Mouse (Mus musculus) forebrain, embryonic 14.5 days (tissue): ENCODE measurements around the gene Mical3. TPM values are rescaled to one million over a fixed set of nuclear protein-coding genes. Genes with fewer than 3 reads are reported as not detected.

ENCODE experiments used
- ATAC-seq: fragments of 200-750 bp; cut with Nextera tagmentation; 2 replicates; pipeline ENCODE4 v1.8.0; 2017; ENCODE audit warnings: mild to moderate bottlenecking, moderate library complexity
- DNase-seq: peaks from one replicate; pipeline ENCODE4 v3.0.0-alpha.2; 2015; ENCODE audit warnings: low spot score
- H3K27ac ChIP-seq: fragments of 300-500 bp; sonication (generic); 2 replicates; pipeline ENCODE4 v1.5.1; 2014; ENCODE audit warnings: low read depth, mild to moderate bottlenecking, control low read depth, low read length, moderate library complexity
- H3K27me3 ChIP-seq: fragments of 300-500 bp; sonication (generic); replicated peaks from 2 replicates; pipeline ENCODE4 v1.6.1; 2014; ENCODE audit warnings: low read length, control low read depth, mixed read lengths; ENCODE audit not compliant: control insufficient read depth, insufficient read depth
- H3K36me3 ChIP-seq: fragments of 300-500 bp; sonication (generic); 2 replicates; pipeline ENCODE4 v1.6.1; 2014; ENCODE audit warnings: low read length, control low read depth; ENCODE audit not compliant: control insufficient read depth, insufficient read depth
- H3K4me1 ChIP-seq: fragments of 300-500 bp; sonication (generic); 2 replicates; pipeline ENCODE4 v1.6.1; 2014; ENCODE audit warnings: antibody characterized with exemption, low read length, control low read depth; ENCODE audit not compliant: control insufficient read depth, insufficient read depth
- H3K4me2 ChIP-seq: fragments of 300-500 bp; sonication (generic); 2 replicates; pipeline ENCODE4 v1.6.1; 2014; ENCODE audit warnings: mild to moderate bottlenecking, control low read depth, low read length
- H3K4me3 ChIP-seq: fragments of 300-500 bp; sonication (generic); 2 replicates; pipeline ENCODE4 v1.5.1; 2014; ENCODE audit warnings: low read depth, low read length, control low read depth
- H3K9ac ChIP-seq: fragments of 300-500 bp; sonication (generic); 2 replicates; pipeline ENCODE4 v1.6.1; 2014; ENCODE audit warnings: mild to moderate bottlenecking, low read length, control low read depth, moderate library complexity
- H3K9me3 ChIP-seq: fragments of 300-500 bp; sonication (generic); replicated peaks from 2 replicates; pipeline ENCODE4 v1.6.1; 2016; ENCODE audit warnings: low read length, control low read depth, mixed read lengths; ENCODE audit not compliant: control insufficient read depth
- WGBS: fragments of 180-500 bp; shearing (Covaris S2); extraction: QIAGEN DNeasy Blood & Tissue Kit; methylation state at CpG from one replicate; pipeline ENCODE4 v1.1.7; 2014; 5-methylcytosine and 5-hydroxymethylcytosine counted together
- polyA plus RNA-seq: library from polyadenylated mRNA; unstranded; fragments of >200 nt; fragmentation: Nextera tagmentation; extraction: Ambion mirVana; gene quantifications from 2 replicates; pipeline ENCODE4 v1.2.1, GENCODE M21; 2014

Gene Mical3
- polyA plus RNA-seq, 1 experiment from 2014 or later: 19.4 TPM

- Histone ChIP-seq H3K27me3 (no peaks in the 10 kb centered on the region), H3K4me2 (no peak overlapping the region), H3K4me1 (no peaks in the 10 kb centered on the region), H3K36me3 (peaks cover 79% of the 10 kb centered on the region), H3K4me3 (no peak overlapping the region), H3K9ac (no peak overlapping the region), H3K9me3 (no peaks in the 10 kb centered on the region), H3K27ac (no peak overlapping the region)
- ATAC-seq (no peak), DNase-seq (no peak)
- WGBS: 92% methylated on average over 3 of the region's 3 CpGs
Observed at GRCm38 (mm10) chr6:121033250-121033649, 97.5 kb downstream of the Mical3 start.

- Histone ChIP-seq H3K4me1 (peaks cover 7% of the 10 kb centered on the region; the same call in 1 of the 2 replicates), H3K36me3 (peaks cover 71% of the 10 kb centered on the region), H3K4me3 (no peak overlapping the region), H3K4me2 (no peak overlapping the region), H3K9me3 (no peaks in the 10 kb centered on the region), H3K9ac (no peak overlapping the region), H3K27me3 (no peaks in the 10 kb centered on the region), H3K27ac (no peak overlapping the region)
- WGBS: 93% methylated on average over 7 of the region's 7 CpGs
- ATAC-seq: no peak
- no peak for DNase-seq
Observed at GRCm38 (mm10) chr6:121031370-121031769, 99.4 kb downstream of the Mical3 start.

GRCm38 (mm10) chr6:121029897-121030589 lies 100.8 kb downstream of the Mical3 start:
- H3K27ac ChIP-seq: no peak overlapping the region
- H3K9ac ChIP-seq: no peak overlapping the region
- H3K27me3 ChIP-seq: no peaks in the 10 kb centered on the region
- no peak for ATAC-seq
- peaks cover 7% of the 10 kb centered on the region; the same call in 1 of the 2 replicates for H3K4me1 ChIP-seq
- H3K4me2 ChIP-seq: no peak overlapping the region
- WGBS: 87% methylated on average over 19 of the region's 19 CpGs
- H3K9me3 ChIP-seq: no peaks in the 10 kb centered on the region
- DNase-seq: no peak
- H3K36me3 ChIP-seq: peaks cover 68% of the 10 kb centered on the region
- no peak overlapping the region for H3K4me3 ChIP-seq

GRCm38 (mm10) chr6:121028514-121028913 lies 102.3 kb downstream of the Mical3 start:
- Histone ChIP-seq H3K4me2 (no peak overlapping the region), H3K4me3 (no peak overlapping the region), H3K27me3 (no peaks in the 10 kb centered on the region), H3K4me1 (peaks cover 7% of the 10 kb centered on the region; the same call in 1 of the 2 replicates), H3K27ac (no peak overlapping the region), H3K9ac (no peak overlapping the region), H3K36me3 (peaks cover 68% of the 10 kb centered on the region), H3K9me3 (no peaks in the 10 kb centered on the region)
- WGBS: 94% methylated on average over 8 of the region's 8 CpGs
- DNase-seq: no peak
- ATAC-seq: no peak

GRCm38 (mm10) chr6:121027314-121027713 lies 103.5 kb downstream of the Mical3 start:
- H3K36me3 ChIP-seq: peaks cover 70% of the 10 kb centered on the region
- peak; percentile 25; the same call in 1 of the 2 replicates for ATAC-seq
- H3K9ac ChIP-seq: no peak overlapping the region
- no peak overlapping the region for H3K4me3 ChIP-seq
- H3K27ac ChIP-seq: no peak overlapping the region
- 49% methylated on average over 5 of the region's 5 CpGs for whole genome bisulfite sequencing
- peaks cover 7% of the 10 kb centered on the region; the same call in 1 of the 2 replicates for H3K4me1 ChIP-seq
- DNase-seq: peak; percentile 64
- H3K9me3 ChIP-seq: no peaks in the 10 kb centered on the region
- no peaks in the 10 kb centered on the region for H3K27me3 ChIP-seq
- no peak overlapping the region for H3K4me2 ChIP-seq

GRCm38 (mm10) chr6:121026866-121027265 lies 103.9 kb downstream of the Mical3 start:
- WGBS: 51% methylated on average over 7 of the region's 7 CpGs
- H3K27ac ChIP-seq: no peak overlapping the region
- no peaks in the 10 kb centered on the region for H3K9me3 ChIP-seq
- no peak overlapping the region for H3K9ac ChIP-seq
- no peak for ATAC-seq
- H3K4me3 ChIP-seq: no peak overlapping the region
- peaks cover 70% of the 10 kb centered on the region for H3K36me3 ChIP-seq
- no peak overlapping the region for H3K4me2 ChIP-seq
- peaks cover 7% of the 10 kb centered on the region; the same call in 1 of the 2 replicates for H3K4me1 ChIP-seq
- peak; percentile 24 for DNase-seq
- no peaks in the 10 kb centered on the region for H3K27me3 ChIP-seq

- Histone ChIP-seq H3K36me3 (peaks cover 70% of the 10 kb centered on the region), H3K4me3 (no peak overlapping the region), H3K4me1 (peaks cover 7% of the 10 kb centered on the region; the same call in 1 of the 2 replicates), H3K9ac (no peak overlapping the region), H3K9me3 (no peaks in the 10 kb centered on the region), H3K27me3 (no peaks in the 10 kb centered on the region), H3K27ac (no peak overlapping the region), H3K4me2 (no peak overlapping the region)
- ATAC-seq (no peak), DNase-seq (no peak)
- 44% methylated on average over 10 of the region's 10 CpGs for WGBS
Observed at GRCm38 (mm10) chr6:121026019-121026584, 104.7 kb downstream of the Mical3 start.

GRCm38 (mm10) chr6:121018147-121018546 lies 112.7 kb downstream of the Mical3 start:
- H3K27ac ChIP-seq: no peak overlapping the region
- no peak overlapping the region for H3K9ac ChIP-seq
- H3K9me3 ChIP-seq: no peaks in the 10 kb centered on the region
- no peak overlapping the region for H3K4me3 ChIP-seq
- WGBS: 97% methylated on average over 4 of the region's 4 CpGs
- H3K4me2 ChIP-seq: no peak overlapping the region
- DNase-seq (no peak), ATAC-seq (no peak)
- H3K4me1 ChIP-seq: no peaks in the 10 kb centered on the region
- H3K36me3 ChIP-seq: peaks cover 69% of the 10 kb centered on the region
- H3K27me3 ChIP-seq: no peaks in the 10 kb centered on the region

GRCm38 (mm10) chr6:121017436-121018031 lies 113.3 kb downstream of the Mical3 start:
- no peaks in the 10 kb centered on the region for H3K4me1 ChIP-seq
- 80% methylated on average over 12 of the region's 12 CpGs for WGBS
- H3K36me3 ChIP-seq: peaks cover 63% of the 10 kb centered on the region
- H3K9me3 ChIP-seq: no peaks in the 10 kb centered on the region
- no peak for ATAC-seq
- no peak overlapping the region for H3K4me2 ChIP-seq
- no peak overlapping the region for H3K4me3 ChIP-seq
- no peak for DNase-seq
- H3K9ac ChIP-seq: no peak overlapping the region
- H3K27ac ChIP-seq: no peak overlapping the region
- H3K27me3 ChIP-seq: no peaks in the 10 kb centered on the region
